Mouse (Mus musculus) kidney, adult 2 months (tissue): ENCODE results near the gene Serpinh1.

ENCODE experiments used
- CTCF ChIP-seq: fragments of 200-500 bp; conservative IDR thresholded peaks from 2 replicates; pipeline ENCODE4 v1.5.1; 2011; ENCODE audit warnings: low read depth, mild to moderate bottlenecking, control low read depth, low read length, moderate library complexity, mixed read lengths; ENCODE audit not compliant: insufficient read depth, insufficient read length
- POLR2A ChIP-seq: fragments of 200-500 bp; IDR thresholded peaks from one replicate; pipeline ENCODE4 v1.6.1; 2011; ENCODE audit warnings: low read depth, low read length, control low read depth

DNA sequence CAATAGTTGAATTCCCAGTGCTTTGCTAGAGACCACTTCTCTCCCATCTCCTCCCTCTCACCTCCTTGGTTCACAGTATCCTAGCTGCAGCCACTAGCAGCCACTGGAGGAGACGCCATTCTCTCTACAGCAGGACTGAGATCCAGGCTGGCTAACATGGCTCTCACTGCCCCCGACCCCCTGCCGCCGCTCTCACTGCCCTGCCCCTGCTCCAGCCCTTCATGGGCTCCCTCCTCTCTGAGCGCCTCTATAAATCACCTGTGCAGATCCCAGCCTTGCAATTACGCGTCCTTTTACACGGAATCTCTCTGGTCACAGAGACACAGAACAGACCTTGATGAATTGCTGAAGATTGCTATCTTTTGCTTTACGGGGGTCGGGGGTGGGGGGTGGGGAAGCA is 28.2 kb downstream of the Serpinh1 start:
- TF ChIP-seq CTCF (no peak), POLR2A (no peak)
